Comparison of ENCODE assay signal across 8 mouse cellular contexts in genomic region chr7:66427053-66427436, GRCm38 (mm10). TPM values are rescaled to one million over a fixed set of nuclear protein-coding genes. Genes with fewer than 3 reads are reported as not detected.
DNase-seq lines count a peak whose midpoint lies in the region; ATAC-seq and TF ChIP-seq lines count a peak whose summit lies in the region.

No protein-coding gene starts in this region.

- H3K9ac ChIP-seq in heart, embryonic 13.5 days, result peak overlapping the region; percentile 67
- H3K9ac ChIP-seq in liver, postnatal 0 days (replicated peaks), result no peak overlapping the region

- no peak for TF ChIP-seq EP300 in liver, postnatal 0 days (IDR thresholded peaks at IDR 0.05; ENCODE audit: low read depth)

- no peak for ATAC-seq in heart, embryonic 13.5 days (ENCODE audit: extremely low read depth, insufficient number of reproducible peaks, low FRiP score, low TSS enrichment)
- no peak for ATAC-seq in liver, postnatal 0 days

- H3K4me2 ChIP-seq in heart, embryonic 13.5 days, result peak overlapping the region; percentile 87
- H3K4me2 ChIP-seq in liver, postnatal 0 days (ENCODE audit: low read depth, low read length), result peak overlapping the region; percentile 63

- H3K4me1 ChIP-seq in heart, embryonic 13.5 days, result peaks cover 19% of the 10 kb centered on the region
- peaks cover 22% of the 10 kb centered on the region for H3K4me1 ChIP-seq in E14TG2a.4 (replicated peaks; ENCODE audit: low read depth, low read length)
- peaks cover 18% of the 10 kb centered on the region for H3K4me1 ChIP-seq in hindbrain, embryonic 10.5 days (replicated peaks)
- peaks cover 6% of the 10 kb centered on the region for H3K4me1 ChIP-seq in liver, postnatal 0 days (ENCODE audit: insufficient read depth)

- no peaks in the 10 kb centered on the region for H3K36me3 ChIP-seq in heart, embryonic 13.5 days
- H3K36me3 ChIP-seq in E14TG2a.4 (ENCODE audit: insufficient read depth, low read length), result no peaks in the 10 kb centered on the region
- H3K36me3 ChIP-seq in hindbrain, embryonic 10.5 days, result no peaks in the 10 kb centered on the region
- H3K36me3 ChIP-seq in liver, postnatal 0 days (replicated peaks; ENCODE audit: insufficient read depth, low read length), result no peaks in the 10 kb centered on the region

- H3K9me3 ChIP-seq in heart, embryonic 13.5 days, result no peaks in the 10 kb centered on the region
- H3K9me3 ChIP-seq in E14TG2a.4 (ENCODE audit: low read length), result no peaks in the 10 kb centered on the region
- no peaks in the 10 kb centered on the region for H3K9me3 ChIP-seq in hindbrain, embryonic 10.5 days
- no peaks in the 10 kb centered on the region for H3K9me3 ChIP-seq in liver, postnatal 0 days (ENCODE audit: low read length)

- TF ChIP-seq CTCF in E14TG2a.4 (conservative IDR thresholded peaks at IDR 0.05; ENCODE audit: low read length), result no peak
- no peak for TF ChIP-seq CTCF in liver, postnatal 0 days (IDR thresholded peaks at IDR 0.05; ENCODE audit: low read depth)

- H3K27ac ChIP-seq in heart, embryonic 13.5 days (replicated peaks), result no peak overlapping the region
- H3K27ac ChIP-seq in hindbrain, embryonic 10.5 days, result no peak overlapping the region; the same call in 1 of the 2 replicates
- no peak overlapping the region for H3K27ac ChIP-seq in liver, postnatal 0 days (ENCODE audit: low read depth)

- H3K4me3 ChIP-seq in heart, embryonic 13.5 days, result peak overlapping the region; percentile 54
- H3K4me3 ChIP-seq in E14TG2a.4 (replicated peaks; ENCODE audit: low read length), result peak overlapping the region; percentile 79
- H3K4me3 ChIP-seq in hindbrain, embryonic 10.5 days, result peak overlapping the region; percentile 62
- peak overlapping the region; percentile 31 for H3K4me3 ChIP-seq in liver, postnatal 0 days (ENCODE audit: low read depth, low read length)

- DNase-seq in heart, adult 18-20 months, result no peak
- no peak for DNase-seq in hindbrain, embryonic 10.5 days (ENCODE audit: low spot score)
- DNase-seq in liver, postnatal 0 days, result no peak
- no peak for DNase-seq in cerebellum, postnatal 10 days
- DNase-seq in layer of hippocampus, postnatal 14 days (ENCODE audit: low spot score in 2 of 2), result no peak
- DNase-seq in frontal cortex, postnatal 10 days (ENCODE audit: low spot score in 2 of 2), result no peak

- WGBS in heart, embryonic 13.5 days, result 1% methylated on average over 23 of the region's 23 CpGs
- under 1% methylated on average over 23 of the region's 23 CpGs for WGBS in hindbrain, embryonic 10.5 days
- WGBS in liver, postnatal 0 days (ENCODE audit: insufficient replicate concordance), result 2% methylated on average over 23 of the region's 23 CpGs

- H3K27me3 ChIP-seq in heart, embryonic 13.5 days (replicated peaks), result peaks cover 69% of the 10 kb centered on the region
- peaks cover 64% of the 10 kb centered on the region for H3K27me3 ChIP-seq in E14TG2a.4 (ENCODE audit: insufficient read depth, low read length)
- H3K27me3 ChIP-seq in hindbrain, embryonic 10.5 days (ENCODE audit: insufficient read depth, poor library complexity, severe bottlenecking), result peaks cover 78% of the 10 kb centered on the region
- peaks cover 47% of the 10 kb centered on the region for H3K27me3 ChIP-seq in liver, postnatal 0 days (ENCODE audit: insufficient read depth, low read length)

RNA-seq across cellular contexts. Expression of gene Aldh1a3, which starts 0.3 kb away (rescaled TPM):
- 0.79 and 0.84 TPM in 2 replicates for polyA plus RNA-seq in heart, embryonic 13.5 days (2015; fragmentation: Nextera tagmentation; extraction: Ambion mirVana)
- total RNA-seq in heart, adult 18-20 months (2021), result 1 to 10 TPM in 1 of 2 experiments, under 1 TPM in 1; 0.84 to 1.1 TPM
- 1.7 and 4.6 TPM in 2 replicates for polyA plus RNA-seq in hindbrain, embryonic 10.5 days (2016; fragmentation: Nextera tagmentation; extraction: Ambion mirVana)
- polyA plus RNA-seq in liver, postnatal 0 days (2015; fragmentation: Nextera tagmentation; extraction: Ambion mirVana), result 1.3 and 1.4 TPM in 2 replicates
- 1 to 10 TPM; 1.6 TPM for total RNA-seq in layer of hippocampus, postnatal 14 days (2021)

RNA-seq across cellular contexts. Expression of gene Lrrk1, which starts 38.9 kb away (rescaled TPM):
- polyA plus RNA-seq in heart, embryonic 13.5 days (2015; fragmentation: Nextera tagmentation; extraction: Ambion mirVana), result 7.0 and 8.0 TPM in 2 replicates
- 10 to 100 TPM in 1 of 2 experiments, 1 to 10 TPM in 1; 9.6 to 10.1 TPM for total RNA-seq in heart, adult 18-20 months (2021)
- polyA plus RNA-seq in hindbrain, embryonic 10.5 days (2016; fragmentation: Nextera tagmentation; extraction: Ambion mirVana), result 4.7 and 5.3 TPM in 2 replicates
- 2.6 and 3.0 TPM in 2 replicates for polyA plus RNA-seq in liver, postnatal 0 days (2015; fragmentation: Nextera tagmentation; extraction: Ambion mirVana)
- 1 to 10 TPM; 2.5 to 3.6 TPM for total RNA-seq in layer of hippocampus, postnatal 14 days (2021)
